Mouse (Mus musculus): Measurements from ENCODE around the gene Eps8. TPM values are rescaled to one million over a fixed set of nuclear protein-coding genes. Genes with fewer than 3 reads are reported as not detected.

The Eps8 gene
- total RNA-seq, 1 experiment, result 17.0 TPM

DNA sequence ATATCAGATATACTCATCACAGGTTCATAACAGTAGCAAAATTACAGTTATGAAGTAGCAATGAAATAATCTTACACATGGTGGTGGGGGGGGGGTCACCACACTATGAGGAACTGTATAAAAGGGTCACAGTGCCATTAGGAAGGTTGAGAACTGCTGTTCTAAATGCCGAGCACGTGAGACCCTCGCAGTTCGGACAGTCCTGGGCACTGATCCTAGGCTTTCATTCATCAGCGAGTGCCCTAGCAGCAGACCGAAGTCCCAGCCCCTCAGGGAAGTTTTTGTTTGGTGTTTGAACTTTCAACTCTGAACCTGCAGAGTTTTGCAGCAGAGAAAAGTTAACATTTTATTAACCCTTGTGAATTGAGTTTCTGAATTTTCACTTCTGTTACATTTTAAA is 2.5 kb upstream of the Eps8 start:
- Histone ChIP-seq H3K4me1 (ENCODE audit: control insufficient read depth in 2 of 2, insufficient read depth in 2 of 2, low read length in 2 of 2, poor library complexity in 1 of 2) (peaks cover 3 to 4% of the 10 kb centered on the region in 2 experiments; a peak in 1 of 4 replicates), H3K9me3 (ENCODE audit: control insufficient read depth, insufficient read depth, low read depth, low read length) (no peaks in the 10 kb centered on the region), H3K9ac (ENCODE audit: insufficient read depth, low read depth, low read length, poor library complexity, severe bottlenecking) (no peak overlapping the region), H3K4me3 (ENCODE audit: insufficient read depth in 1 of 2, low read depth in 1 of 2, low read length in 2 of 2, poor library complexity in 1 of 2, severe bottlenecking in 1 of 2) (no peak overlapping the region), H3K27ac (ENCODE audit: insufficient read depth, low read depth, low read length, poor library complexity, severe bottlenecking) (no peak overlapping the region), H3K36me3 (ENCODE audit: control insufficient read depth, insufficient read depth, low read length, poor library complexity, severe bottlenecking) (no peaks in the 10 kb centered on the region)
- DNase-seq (ENCODE audit: low read depth, low spot score), result no peak
- in situ Hi-C loops (cut with MboI; ENCODE audit: low sequenced_read_pairs in 2 of 2, unreplicated experiment in 2 of 2), result no loop called here
- no peak for TF ChIP-seq MAFK (IDR thresholded peaks at IDR 0.05; ENCODE audit: insufficient read depth, low read depth, low read length)
- no peak for TF ChIP-seq ZC3H11A (IDR thresholded peaks at IDR 0.05; ENCODE audit: borderline replicate concordance, low read depth, low read length)
- no peak for TF ChIP-seq CHD2 (IDR thresholded peaks at IDR 0.05; ENCODE audit: low read depth, low read length)
- TF ChIP-seq ZNF384 (IDR thresholded peaks at IDR 0.05; ENCODE audit: low read depth, low read length), result no peak
- TF ChIP-seq HCFC1 (IDR thresholded peaks at IDR 0.05; ENCODE audit: borderline replicate concordance, insufficient read depth, low read length), result no peak

DNA sequence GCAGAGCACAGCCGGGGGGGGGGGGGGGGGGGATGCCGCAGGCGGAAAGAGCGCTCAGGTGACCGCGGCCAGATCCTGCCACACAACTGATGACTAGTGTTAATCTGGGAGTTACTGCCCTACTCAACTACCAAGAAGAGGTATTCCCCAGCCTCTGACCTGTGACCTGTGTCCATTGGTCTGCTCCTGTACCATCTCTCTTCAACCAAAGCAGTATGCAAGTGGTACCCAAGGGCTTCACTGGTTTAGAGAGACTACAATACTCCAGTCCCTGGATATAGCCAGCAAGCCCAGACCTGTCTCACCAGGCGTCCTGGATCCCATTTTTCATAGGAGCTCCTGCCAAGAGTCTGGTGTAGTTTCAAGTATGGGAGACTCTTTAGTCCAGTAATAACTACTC is 5.1 kb downstream of the Eps8 start:
- H3K4me1 ChIP-seq (ENCODE audit: control insufficient read depth in 2 of 2, insufficient read depth in 2 of 2, low read length in 2 of 2, poor library complexity in 1 of 2), result peaks cover 0 to 2% of the 10 kb centered on the region in 2 experiments; a peak in 1 of 4 replicates
- H3K9ac ChIP-seq (ENCODE audit: insufficient read depth, low read depth, low read length, poor library complexity, severe bottlenecking), result 0 out of 2 replicates have a peak overlapping the region, but pooled peaks have one; percentile 1
- no peak for DNase-seq (ENCODE audit: low read depth, low spot score)
- in situ Hi-C loops (cut with MboI; ENCODE audit: low sequenced_read_pairs in 2 of 2, unreplicated experiment in 2 of 2), result no loop called here
- no peaks in the 10 kb centered on the region for H3K9me3 ChIP-seq (ENCODE audit: control insufficient read depth, insufficient read depth, low read depth, low read length)
- no peak overlapping the region for H3K27ac ChIP-seq (ENCODE audit: insufficient read depth, low read depth, low read length, poor library complexity, severe bottlenecking)
- peak overlapping the region; percentile 81 to 87 for H3K4me3 ChIP-seq (ENCODE audit: insufficient read depth in 1 of 2, low read depth in 1 of 2, low read length in 2 of 2, poor library complexity in 1 of 2, severe bottlenecking in 1 of 2)
- no peaks in the 10 kb centered on the region for H3K36me3 ChIP-seq (ENCODE audit: control insufficient read depth, insufficient read depth, low read length, poor library complexity, severe bottlenecking)
- TF ChIP-seq HCFC1 (IDR thresholded peaks at IDR 0.05; ENCODE audit: borderline replicate concordance, insufficient read depth, low read length) (no peak), ZNF384 (IDR thresholded peaks at IDR 0.05; ENCODE audit: low read depth, low read length) (no peak), ZC3H11A (IDR thresholded peaks at IDR 0.05; ENCODE audit: borderline replicate concordance, low read depth, low read length) (no peak), CHD2 (IDR thresholded peaks at IDR 0.05; ENCODE audit: low read depth, low read length) (no peak), MAFK (IDR thresholded peaks at IDR 0.05; ENCODE audit: insufficient read depth, low read depth, low read length) (no peak)

DNA sequence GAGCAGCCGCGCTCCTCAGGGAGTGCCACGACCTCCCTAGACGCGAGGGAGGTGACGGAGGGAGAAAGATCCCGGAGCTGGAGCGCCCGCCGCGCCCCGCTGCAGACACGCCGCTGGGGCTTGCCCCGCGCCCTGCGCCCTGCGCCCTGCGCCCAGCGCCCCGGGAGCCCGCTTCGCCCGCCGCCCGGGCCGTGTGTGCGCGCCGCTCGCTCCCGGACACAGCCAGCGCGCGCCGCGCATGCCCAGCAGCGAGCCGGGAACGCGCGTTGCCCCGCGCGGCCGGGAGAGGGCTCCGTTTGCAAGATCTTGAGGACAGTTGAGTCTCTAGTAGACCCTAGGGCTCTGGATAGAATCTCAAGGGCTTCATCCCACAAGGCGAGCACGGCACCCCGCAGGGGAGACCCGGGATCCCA is 5.6 kb downstream of the Eps8 start:
- H3K36me3 ChIP-seq (ENCODE audit: control insufficient read depth, insufficient read depth, low read length, poor library complexity, severe bottlenecking), result no peaks in the 10 kb centered on the region
- no peak for TF ChIP-seq MAFK (IDR thresholded peaks at IDR 0.05; ENCODE audit: insufficient read depth, low read depth, low read length)
- TF ChIP-seq ZNF384 (IDR thresholded peaks at IDR 0.05; ENCODE audit: low read depth, low read length), result no peak
- no peak for TF ChIP-seq ZC3H11A (IDR thresholded peaks at IDR 0.05; ENCODE audit: borderline replicate concordance, low read depth, low read length)
- TF ChIP-seq HCFC1 (IDR thresholded peaks at IDR 0.05; ENCODE audit: borderline replicate concordance, insufficient read depth, low read length), result no peak
- no peak for TF ChIP-seq CHD2 (IDR thresholded peaks at IDR 0.05; ENCODE audit: low read depth, low read length)
- DNase-seq (ENCODE audit: low read depth, low spot score), result peak; percentile 66
- peak overlapping the region; percentile 81 to 87 for H3K4me3 ChIP-seq (ENCODE audit: insufficient read depth in 1 of 2, low read depth in 1 of 2, low read length in 2 of 2, poor library complexity in 1 of 2, severe bottlenecking in 1 of 2)
- peak overlapping the region; percentile 76 for H3K9ac ChIP-seq (ENCODE audit: insufficient read depth, low read depth, low read length, poor library complexity, severe bottlenecking)
- H3K4me1 ChIP-seq (ENCODE audit: control insufficient read depth in 2 of 2, insufficient read depth in 2 of 2, low read length in 2 of 2, poor library complexity in 1 of 2), result peaks cover 0 to 2% of the 10 kb centered on the region in 2 experiments; a peak in 1 of 4 replicates
- in situ Hi-C loops (cut with MboI; ENCODE audit: low sequenced_read_pairs in 2 of 2, unreplicated experiment in 2 of 2), result no loop called here
- no peaks in the 10 kb centered on the region for H3K9me3 ChIP-seq (ENCODE audit: control insufficient read depth, insufficient read depth, low read depth, low read length)
- H3K27ac ChIP-seq (ENCODE audit: insufficient read depth, low read depth, low read length, poor library complexity, severe bottlenecking), result no peak overlapping the region

- Histone ChIP-seq H3K9me3 (ENCODE audit: control insufficient read depth, insufficient read depth, low read depth, low read length) (no peaks in the 10 kb centered on the region), H3K27ac (ENCODE audit: insufficient read depth, low read depth, low read length, poor library complexity, severe bottlenecking) (no peak overlapping the region), H3K4me3 (ENCODE audit: insufficient read depth in 1 of 2, low read depth in 1 of 2, low read length in 2 of 2, poor library complexity in 1 of 2, severe bottlenecking in 1 of 2) (peak overlapping the region; percentile 81 to 87), H3K9ac (ENCODE audit: insufficient read depth, low read depth, low read length, poor library complexity, severe bottlenecking) (peak overlapping the region; percentile 76), H3K36me3 (ENCODE audit: control insufficient read depth, insufficient read depth, low read length, poor library complexity, severe bottlenecking) (no peaks in the 10 kb centered on the region), H3K4me1 (ENCODE audit: control insufficient read depth in 2 of 2, insufficient read depth in 2 of 2, low read length in 2 of 2, poor library complexity in 1 of 2) (peaks cover 0 to 2% of the 10 kb centered on the region in 2 experiments; a peak in 1 of 4 replicates)
- TF ChIP-seq MAFK (IDR thresholded peaks at IDR 0.05; ENCODE audit: insufficient read depth, low read depth, low read length) (no peak), ZNF384 (IDR thresholded peaks at IDR 0.05; ENCODE audit: low read depth, low read length) (no peak), ZC3H11A (IDR thresholded peaks at IDR 0.05; ENCODE audit: borderline replicate concordance, low read depth, low read length) (no peak), HCFC1 (IDR thresholded peaks at IDR 0.05; ENCODE audit: borderline replicate concordance, insufficient read depth, low read length) (no peak), CHD2 (IDR thresholded peaks at IDR 0.05; ENCODE audit: low read depth, low read length) (no peak)
- in situ Hi-C loops (cut with MboI; ENCODE audit: low sequenced_read_pairs in 2 of 2, unreplicated experiment in 2 of 2), result no loop called here
- no peak for DNase-seq (ENCODE audit: low read depth, low spot score)
Measured at GRCm38 (mm10) chr6:137648110-137649067, 6.3 kb downstream of the Eps8 start.

Data from ES-E14 (cell line).